Mouse (Mus musculus): ENCODE measurements around the gene Med4. TPM values are rescaled to one million over a fixed set of nuclear protein-coding genes. Genes with fewer than 3 reads are reported as not detected.

Med4 gene
- polyA plus RNA-seq (2015; fragmentation: Nextera tagmentation; extraction: Ambion mirVana): 45.0 and 58.2 TPM in 2 replicates

GRCm38 (mm10) chr14:73509765-73510423, at the start of gene Med4:
Gene Med4 (plus strand): TSS chr14:73510025.

GRCm38 (mm10) chr14:73524766-73525448, 15.1 kb downstream of the Med4 start, which contains the start of gene Sucla2:
Gene Sucla2 (plus strand): TSS chr14:73525319.

DNA sequence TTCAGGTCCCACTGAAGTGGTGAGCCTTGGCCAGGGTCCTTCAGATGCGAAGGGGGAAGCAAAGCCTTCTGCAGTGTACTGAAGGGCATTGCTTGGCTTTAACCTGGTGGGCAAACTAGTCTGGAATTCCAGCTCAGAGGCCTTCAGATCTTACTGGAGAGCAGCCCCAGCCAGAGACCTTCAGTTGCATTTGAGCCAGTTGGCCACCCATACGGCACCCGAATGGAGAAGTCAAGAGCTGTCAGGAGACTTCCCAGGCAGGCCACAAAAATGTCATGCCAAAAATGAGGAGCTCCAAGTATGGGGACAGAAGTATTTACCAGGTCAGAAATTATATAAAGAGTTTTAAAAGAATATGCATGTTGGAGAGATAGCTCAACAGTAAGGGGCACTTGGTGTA, 38.2 kb downstream of the Med4 start, which contains the start of gene Nudt15:
Gene Nudt15, minus strand, starts transcription at position 192 of the 400 bp plus-strand sequence.

Other genes with a start within 250 kb of the Med4 start
- 11.5 and 13.8 TPM in 2 replicates for gene Rb1, start 184.2 kb upstream of the Med4 start, polyA plus RNA-seq (2015; fragmentation: Nextera tagmentation; extraction: Ambion mirVana)
- gene Itm2b, start 124.7 kb upstream of the Med4 start, polyA plus RNA-seq (2015; fragmentation: Nextera tagmentation; extraction: Ambion mirVana): 1,314 and 1,598 TPM in 2 replicates
- gene Sucla2, start 15.3 kb downstream of the Med4 start, polyA plus RNA-seq (2015; fragmentation: Nextera tagmentation; extraction: Ambion mirVana): 172 and 221 TPM in 2 replicates
- 4.1 and 4.9 TPM in 2 replicates for gene Nudt15, start 38.2 kb downstream of the Med4 start, polyA plus RNA-seq (2015; fragmentation: Nextera tagmentation; extraction: Ambion mirVana)
- gene Gm21750, start 151.2 kb downstream of the Med4 start, polyA plus RNA-seq (2015; fragmentation: Nextera tagmentation; extraction: Ambion mirVana): not detected in 2 replicates

All from adrenal gland, postnatal 0 days (tissue).